Mouse (Mus musculus) ovary, postnatal 14 days (tissue): ENCODE measurements around the gene Tsen2.

Experiments
- DNase-seq: peaks from one replicate; pipeline ENCODE4 v3.0.0; 2022; ENCODE audit warnings: low spot score

Gene Tsen2

DNA sequence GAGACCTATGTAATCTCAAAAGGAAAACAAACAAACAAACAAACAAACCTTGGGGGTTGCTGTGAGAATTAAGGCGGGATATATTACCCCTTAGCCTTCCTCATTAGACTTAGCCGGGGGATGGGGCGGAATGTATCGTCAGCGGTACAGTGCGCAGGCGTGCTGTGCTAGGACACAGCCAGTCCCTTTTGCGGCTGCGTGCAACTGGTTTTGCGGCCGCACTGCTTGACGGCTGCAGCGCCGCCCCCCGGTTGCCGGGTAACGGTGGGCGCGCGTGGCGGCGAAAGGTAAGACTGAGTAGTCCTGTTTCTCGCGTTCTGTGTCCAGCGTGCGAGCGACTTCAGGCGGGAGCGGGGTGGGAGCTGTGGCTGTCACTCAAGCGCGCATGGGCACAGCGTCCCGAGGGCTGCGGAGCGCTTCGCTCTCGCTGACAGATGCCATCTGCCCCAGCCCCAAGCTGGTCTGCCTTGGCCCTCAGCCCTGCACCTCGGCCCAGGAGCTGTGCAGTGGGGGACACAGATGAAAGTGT, at the start of gene Tsen2:
Gene Tsen2 (plus strand): TSS at position 223 of the 529 bp plus-strand sequence.
- peak; percentile 95 for DNase-seq

DNA sequence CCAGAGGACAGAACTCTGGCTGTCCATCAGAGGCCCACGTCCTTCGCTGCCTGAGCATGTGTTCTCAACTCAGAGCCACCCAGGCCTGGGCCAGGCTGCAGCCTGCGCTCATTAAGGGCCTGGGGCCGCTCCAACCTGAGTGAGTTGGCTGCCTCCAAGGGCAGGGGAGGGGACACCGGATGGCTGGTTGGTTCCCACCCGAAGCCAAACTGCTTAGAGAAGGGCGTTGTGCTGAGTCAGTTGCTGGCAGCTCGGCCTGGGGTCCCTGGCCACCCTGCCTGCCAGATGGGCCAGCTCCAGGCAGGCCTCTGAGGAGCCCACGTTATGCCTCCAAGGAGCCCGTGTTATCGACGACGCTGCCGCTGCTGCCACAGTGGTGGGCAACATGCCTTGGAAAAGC, 44.9 kb upstream of the Tsen2 start:
- DNase-seq = peak; percentile 33

DNA sequence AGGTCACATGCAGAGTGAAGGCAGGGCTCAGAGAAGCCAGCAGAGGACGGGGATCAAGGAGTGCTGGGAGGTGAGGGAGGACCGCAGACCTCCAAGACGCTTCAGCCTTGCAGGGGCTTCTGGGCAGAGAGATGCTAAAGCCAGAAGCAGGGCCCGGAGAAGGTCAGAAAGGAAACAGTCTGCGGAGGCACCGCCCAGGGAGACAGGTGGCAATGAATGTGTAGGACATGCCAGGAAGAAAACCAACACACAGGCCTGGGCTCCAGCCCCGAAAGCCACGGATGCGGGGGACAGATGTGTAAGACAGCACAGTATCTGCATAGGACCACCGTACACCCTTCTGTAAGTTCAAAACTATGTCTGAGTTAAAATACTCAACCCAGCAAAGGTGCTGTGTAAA, 44.2 kb upstream of the Tsen2 start:
- DNase-seq = no peak

DNA sequence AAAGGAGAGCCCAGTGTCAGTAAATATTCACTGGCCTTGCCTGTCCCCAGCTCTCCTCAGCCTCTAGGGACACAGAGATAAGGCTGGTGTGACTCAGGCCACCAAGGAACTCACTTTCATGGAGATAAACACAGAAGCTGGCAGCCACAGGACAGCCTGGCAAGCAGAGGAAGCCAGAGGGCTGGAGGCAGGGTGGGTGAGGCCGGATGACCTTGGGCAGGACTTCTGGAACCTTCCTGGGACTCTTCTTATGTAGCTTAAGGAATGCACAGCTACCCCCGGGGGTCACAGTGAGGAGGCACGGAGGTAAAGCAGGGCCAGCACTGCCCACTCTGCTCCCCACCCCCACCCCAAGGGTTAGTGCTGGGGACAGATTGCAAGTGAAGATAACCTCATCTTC, 43.3 kb upstream of the Tsen2 start:
- DNase-seq = no peak

DNA sequence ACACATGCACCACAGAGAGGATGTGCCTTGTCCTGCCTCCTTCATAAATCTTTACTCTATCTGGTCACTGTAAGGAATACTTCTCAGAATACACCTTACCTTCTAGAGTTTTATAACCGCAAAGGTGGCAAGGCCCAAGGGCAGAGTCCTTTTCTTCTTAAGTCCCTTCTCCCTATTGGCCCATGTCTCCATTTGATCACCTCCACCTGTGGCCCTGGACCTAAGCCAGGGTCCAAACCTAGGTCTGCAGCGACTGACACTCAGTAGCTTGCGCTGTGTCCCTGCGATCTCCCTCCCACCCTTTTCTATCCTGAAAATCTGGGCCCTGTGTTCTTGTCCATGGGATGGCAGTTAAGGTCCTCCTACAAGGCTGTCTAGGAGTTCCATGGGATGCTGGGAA, 41.4 kb upstream of the Tsen2 start:
- no peak for DNase-seq

DNA sequence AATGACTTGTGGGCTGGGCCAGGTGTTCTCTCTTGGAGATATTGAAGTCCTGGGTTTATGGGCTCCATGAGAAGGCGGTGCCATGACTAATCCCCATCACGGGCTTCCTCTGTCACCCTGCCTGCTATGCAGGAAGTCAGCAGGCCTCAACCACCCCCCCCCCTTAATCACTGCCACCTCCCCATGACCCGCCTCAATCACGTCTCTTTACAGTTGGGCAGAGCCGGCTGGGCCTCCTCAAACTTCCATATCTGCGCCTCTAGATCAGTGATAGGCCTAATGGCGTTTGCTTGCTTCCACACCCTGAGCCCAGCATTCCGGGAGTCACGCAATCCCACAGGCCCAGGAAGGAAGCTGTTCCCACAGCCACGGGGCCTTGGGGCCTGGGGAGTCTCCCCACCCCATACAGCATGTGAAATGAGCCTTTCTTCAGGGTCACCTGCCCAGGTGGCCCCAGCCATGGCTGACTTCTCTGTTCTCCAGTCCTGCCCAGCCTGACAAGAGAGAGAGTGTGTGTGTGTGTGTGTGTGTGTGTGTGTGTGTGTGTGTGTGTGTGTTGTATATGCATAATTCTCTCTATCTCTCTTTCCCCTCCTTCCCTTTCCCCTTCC, 40.8 kb upstream of the Tsen2 start:
- DNase-seq = no peak

DNA sequence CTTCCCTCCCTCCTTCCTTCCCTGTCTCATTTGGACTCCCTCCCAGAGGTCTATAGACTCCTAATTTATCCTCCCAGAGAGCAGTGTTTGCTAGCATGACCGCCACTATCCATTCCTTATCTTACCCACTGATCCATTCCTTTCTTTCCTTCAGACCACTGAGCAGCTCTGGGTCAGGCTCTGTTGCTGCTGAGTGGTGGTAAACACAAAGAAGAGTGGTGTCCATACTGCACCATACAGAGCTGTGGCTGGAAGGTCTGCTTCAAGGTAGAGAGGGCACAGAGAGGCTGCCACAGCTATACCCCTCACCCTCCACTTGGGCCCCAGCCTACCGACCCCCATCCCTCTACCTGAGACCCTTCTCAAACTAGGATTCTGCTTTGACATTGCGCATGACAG, 40.3 kb upstream of the Tsen2 start:
- no peak for DNase-seq

DNA sequence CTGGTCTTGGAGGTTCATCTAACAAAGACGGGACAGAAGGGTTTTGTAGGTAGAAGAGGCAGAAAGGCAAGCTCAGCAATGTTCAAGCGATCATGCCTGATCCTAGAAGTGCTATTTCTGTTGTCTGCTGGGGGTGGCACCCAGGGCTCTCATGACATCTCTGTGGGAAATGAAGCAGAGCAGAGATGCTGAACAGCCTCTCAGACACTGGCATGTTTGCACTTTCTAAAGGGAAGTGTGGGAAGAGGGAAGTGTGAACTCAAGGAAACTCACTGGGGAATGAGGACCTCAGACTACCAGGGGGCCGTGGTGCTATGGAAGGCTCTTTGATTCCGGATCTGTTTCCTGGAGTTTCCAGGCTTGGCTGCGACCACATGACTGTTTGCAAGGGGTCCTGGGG, 39.5 kb upstream of the Tsen2 start:
- no peak for DNase-seq

DNA sequence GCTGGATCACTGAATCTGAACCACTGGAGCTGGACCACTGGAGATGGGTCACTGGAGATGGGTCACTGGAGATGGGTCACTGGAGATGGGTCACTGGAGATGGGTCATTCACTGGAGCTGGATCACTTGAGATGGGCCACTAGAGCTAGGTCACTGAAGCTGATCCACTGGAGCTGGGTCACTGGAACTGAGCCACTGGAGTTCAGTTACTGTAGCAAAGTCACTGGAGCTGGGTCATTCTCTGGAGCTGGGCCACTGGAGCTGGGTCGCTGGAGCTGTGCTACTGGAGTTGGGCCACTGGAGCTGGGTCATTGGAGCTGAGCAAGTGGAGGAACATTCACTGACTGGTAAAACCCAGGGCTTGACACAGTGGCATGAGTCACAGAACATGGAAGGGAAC, 38.0 kb upstream of the Tsen2 start:
- no peak for DNase-seq

DNA sequence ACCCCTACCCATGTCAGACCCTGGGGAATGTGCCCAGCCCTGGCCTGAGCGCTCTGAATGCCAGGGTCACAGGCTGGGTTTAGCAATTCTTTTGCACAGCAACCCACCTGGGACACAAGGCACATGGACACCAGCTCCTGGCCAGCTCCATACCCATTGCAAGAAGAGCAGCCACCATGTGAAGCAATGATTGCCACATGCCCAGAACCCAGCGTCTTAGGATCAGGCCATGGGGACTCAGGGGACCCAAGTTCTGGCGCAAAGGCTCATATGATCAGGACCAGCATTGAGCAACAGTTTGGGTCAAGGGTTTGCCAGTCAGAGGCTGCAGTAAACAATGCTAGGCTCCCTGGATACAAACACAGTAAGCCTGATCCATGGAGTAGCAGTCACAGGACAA, 33.0 kb upstream of the Tsen2 start:
- no peak for DNase-seq

DNA sequence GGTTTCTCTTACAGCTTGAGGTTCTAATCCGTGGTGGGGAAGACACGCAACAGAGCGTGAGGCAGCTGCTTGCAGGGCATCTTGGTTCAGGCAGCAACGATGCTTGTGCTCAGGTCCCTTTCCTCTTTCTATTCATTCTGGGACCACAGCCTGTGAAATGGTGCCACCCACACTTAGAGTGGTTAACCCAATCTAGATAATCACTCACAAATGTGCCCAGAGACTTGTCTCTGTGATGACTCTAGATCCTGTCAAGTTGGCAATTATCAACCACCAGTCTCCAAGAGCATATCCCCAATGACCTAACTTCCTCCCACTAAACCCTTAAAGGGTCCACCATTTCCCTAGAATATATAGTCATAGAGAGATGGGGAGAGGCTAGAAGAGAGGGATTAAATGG, 31.3 kb upstream of the Tsen2 start:
- DNase-seq = no peak

DNA sequence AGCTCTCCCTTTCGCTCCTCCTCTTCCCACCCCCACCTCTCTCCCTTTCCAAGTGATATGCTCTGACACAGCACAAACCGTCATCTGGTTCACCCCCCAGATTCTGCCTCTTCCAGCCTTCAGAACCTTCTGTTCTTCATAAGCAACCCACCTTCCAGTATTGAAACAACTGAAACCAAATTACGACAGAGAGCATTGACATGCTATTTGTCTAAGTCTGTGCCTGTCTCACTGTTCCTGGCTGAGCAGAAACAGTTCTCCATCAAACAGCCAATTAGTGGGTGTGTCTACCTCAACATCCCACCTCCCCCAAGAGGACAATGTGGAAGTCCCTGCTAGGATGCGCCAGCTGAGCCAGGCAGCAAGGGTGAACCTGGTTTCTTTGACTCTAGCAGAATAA, 26.6 kb upstream of the Tsen2 start:
- DNase-seq = no peak

DNA sequence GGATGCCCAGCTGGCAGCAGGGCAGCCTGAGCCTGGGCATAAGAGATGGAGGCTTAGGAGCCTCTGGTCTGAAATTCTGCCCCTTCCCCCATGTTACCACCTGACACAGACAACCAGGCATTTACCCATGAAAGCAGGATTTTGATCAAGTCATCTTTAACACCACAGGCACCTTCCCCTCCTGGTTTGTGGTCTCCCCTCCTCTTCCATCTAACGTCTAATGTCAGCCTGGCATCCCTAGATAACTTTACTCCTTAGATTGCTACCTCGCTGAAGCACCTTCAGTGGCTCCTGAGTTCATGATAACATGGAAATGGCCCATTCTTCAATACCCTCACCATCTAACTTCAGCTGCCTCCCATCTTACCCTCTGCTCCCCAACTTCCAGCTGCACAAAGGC, 26.1 kb upstream of the Tsen2 start:
- DNase-seq = no peak

DNA sequence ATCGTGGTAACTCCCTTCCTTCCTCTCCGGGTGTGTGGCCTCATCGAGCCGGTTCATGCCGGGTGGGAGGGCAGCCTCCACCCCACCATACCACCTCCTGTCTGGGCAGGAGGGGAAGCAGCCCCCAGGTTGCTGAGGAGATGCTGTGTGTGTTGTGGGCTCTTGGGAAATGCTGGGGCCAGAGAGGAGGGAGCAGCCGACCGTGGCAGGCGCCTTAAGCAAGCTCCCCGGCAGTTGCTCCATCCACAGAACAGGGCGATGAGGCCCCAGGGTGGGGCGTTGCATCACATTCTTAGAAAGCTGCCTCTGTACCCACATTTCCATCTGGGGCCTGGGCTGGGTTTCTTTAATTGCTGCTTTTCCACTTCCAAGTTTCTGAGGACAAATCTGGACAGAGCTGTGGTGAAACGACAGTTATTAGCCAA, 25.2 kb upstream of the Tsen2 start:
- DNase-seq = no peak

DNA sequence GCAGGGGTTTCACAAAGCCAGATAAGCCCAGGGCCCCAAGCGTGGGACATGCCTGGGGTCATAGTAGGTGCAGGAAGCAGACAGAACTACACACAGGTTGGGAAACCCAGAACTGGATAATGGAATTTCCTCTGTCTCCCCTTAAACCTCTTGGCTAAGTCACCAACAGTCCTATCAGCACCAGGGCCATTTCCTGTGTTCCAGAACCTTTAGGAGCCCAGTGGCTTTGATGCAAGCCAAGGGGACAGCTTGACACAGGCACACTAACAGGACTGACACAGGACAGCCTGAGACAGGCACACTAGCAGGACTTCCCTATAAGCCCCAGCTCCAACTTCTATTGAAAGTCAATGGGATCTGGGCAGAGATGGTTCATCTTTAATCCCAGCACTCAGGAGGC, 22.5 kb upstream of the Tsen2 start:
- no peak for DNase-seq

DNA sequence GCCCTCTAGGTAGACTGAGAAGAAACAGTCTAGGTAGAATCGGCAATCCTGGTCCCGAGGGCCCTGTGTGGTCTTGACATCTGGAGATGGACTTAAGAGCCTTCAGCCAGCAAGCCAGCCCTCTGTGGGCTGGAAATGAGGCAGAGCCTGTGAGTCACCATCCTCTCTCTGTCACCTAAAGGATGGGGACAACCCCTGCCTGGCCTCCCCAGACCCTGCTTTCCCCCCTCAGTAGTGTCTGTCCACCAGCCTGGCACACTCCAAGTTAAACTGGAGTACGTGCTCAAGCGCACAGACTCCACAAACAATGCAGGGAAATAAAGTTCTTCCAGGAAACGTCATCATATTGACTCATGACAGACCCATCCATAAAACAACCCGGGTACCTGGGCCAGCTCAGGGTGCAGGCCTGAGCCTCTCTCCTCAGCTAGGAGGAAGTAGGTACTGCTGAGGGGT, 21.7 kb upstream of the Tsen2 start:
- no peak for DNase-seq

DNA sequence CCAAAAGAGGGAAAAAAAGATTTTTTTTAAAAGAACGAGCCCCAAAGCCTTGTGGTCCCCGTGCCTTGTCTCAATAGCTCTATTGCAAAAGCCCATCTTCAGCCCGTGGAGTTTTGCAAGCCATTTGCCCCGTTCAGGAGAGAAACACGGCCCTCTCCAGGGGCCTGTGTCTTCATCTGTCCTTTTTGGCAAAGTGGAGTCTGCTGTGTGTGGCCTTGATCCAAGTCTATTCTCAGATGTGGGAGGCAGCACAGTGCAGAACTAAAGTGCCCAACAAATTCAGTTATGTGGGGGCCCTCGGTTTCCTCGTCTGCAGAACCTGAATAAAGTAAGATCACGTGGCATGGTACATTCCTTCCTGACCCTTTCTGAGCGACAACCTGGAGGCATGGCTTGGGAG, 21.3 kb upstream of the Tsen2 start:
- DNase-seq = no peak

DNA sequence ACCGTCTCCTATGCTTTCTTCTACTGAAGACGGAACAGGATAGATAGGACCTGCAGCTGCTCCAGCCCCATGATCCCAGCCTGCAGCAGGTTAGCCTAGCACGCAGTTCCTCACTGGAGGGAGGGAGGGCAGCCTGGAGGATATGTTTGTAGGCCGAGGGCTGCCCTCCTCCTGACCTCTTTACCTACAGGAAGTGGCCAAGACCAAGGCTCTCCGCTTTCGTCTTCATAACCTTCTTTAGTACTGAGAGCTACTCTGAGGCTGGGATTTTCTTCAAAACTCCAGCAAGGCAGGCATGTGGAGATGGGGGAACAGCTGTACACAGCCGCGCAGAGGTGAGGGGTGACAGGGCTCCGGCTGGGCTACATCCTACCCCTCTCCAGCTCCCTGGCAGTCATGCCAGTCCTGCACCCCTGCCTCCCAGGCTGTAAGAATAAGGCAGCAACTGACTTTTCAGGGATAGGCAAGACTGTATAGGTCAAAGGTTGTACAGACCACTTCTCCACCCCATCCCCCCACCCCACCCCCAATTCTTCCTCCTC, 19.9 kb upstream of the Tsen2 start:
- no peak for DNase-seq

DNA sequence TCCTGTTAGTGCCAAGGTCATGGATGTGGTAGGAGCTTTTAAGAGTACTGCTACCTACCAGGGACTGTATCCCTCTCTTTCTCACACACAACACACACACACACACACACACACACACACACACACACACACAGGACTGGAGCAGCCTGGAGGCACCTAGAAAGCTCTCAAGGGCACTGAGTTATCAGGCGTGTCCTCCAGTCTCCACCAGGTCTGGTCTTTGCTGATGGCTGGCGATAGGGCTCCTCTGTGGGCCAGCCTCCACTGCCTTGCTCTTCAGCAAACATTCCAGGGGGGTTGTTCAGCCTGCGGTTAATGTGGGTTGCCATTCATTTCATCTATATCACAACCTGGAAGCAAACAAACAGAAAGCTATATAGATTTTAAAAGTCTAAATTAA, 17.0 kb upstream of the Tsen2 start:
- no peak for DNase-seq

DNA sequence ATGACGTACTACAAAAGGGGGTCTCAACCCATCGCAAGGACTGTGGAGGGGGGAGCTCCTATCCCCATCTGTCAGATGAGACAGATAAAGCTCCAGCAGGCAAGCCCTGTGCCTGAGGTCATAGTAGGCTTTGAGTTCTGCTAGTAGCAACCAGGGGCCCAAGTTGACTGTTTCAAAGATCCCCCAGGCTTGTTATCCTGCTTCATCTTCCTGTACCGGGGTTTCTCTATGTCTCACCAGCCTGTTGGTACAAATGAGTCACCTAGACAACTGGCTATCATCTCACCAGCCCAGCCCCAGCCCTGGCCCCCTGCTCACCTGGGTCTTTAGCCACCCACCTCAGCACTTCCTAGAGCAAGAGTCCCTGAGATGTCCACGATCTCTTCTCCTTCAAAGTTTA, 16.1 kb upstream of the Tsen2 start:
- no peak for DNase-seq

DNA sequence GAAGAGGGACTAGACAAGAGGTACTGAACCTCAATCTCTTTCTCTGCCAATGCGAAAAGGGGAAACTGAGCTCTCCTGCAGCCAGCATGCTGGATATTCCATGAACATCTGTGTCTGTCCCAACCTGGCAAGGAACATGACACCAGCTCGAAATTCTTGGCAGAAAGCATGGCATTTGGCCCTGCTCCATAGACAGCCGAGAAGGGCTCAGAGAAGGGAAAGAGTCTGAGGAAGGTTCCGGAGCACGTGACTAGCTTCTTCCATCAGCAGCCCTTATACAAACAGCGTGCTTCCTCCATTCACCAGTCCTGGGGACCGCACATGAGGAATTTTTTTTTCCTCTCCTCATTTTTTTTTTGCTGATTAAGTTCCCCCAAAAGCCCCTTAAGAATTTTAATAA, 9.8 kb upstream of the Tsen2 start:
- no peak for DNase-seq

DNA sequence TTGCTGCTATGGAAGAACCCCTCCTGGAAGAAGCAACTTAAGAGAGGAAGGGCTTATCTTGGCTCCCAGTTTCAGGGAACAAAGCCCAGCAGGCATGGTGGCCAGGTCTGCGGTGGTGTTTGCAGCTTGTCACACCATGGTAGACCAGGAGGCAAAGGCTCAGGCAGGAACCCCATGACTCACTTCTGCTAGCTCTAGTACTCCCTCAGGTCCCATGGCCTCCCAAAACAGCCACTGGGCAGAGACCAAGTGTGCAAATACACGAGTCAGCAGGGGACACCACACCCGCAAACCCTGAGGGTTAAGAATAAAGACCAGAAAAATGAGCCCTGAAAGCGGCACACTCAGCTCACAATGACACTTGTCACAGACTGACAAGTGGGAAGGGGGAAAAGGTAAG, 8.3 kb upstream of the Tsen2 start:
- DNase-seq = no peak

DNA sequence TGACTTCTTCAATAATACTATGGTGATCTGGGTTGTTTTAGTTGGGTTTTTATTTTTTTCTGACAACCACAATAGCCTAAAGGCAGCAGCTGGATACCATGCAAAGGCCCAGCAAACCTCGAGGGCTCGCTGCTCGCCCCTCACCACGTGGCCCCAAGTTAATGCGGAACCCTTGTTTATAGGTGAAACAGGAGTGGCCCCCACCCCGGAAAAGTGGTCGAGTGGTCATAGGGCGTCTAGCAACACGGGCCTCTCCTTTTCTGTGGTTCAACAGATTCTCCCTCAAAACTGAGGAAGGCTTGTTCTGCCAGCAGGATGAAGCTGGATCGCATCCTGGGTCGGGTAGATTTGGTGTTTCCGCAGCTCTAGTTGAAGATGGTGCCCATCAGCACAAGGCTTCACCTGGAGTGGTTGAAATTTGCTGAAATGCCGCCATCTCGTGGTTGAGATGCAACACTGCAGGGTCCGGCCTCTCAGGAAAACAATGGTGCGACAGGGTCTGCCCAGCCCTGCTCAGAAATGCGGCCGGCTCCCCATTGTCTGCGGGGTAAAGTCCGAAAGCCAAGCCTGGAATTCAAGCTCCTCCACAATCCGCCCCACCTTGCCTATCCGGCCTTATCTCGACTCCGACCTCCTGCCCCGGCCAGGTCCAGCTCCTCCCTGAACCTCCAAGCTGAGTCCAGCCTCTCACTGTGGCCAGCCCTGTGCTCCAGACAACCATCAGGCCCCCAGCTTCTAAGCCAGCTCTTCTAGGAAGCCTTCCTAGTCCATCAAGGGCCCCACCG, 5.6 kb upstream of the Tsen2 start:
- peak; percentile 82 for DNase-seq
